Mouse (Mus musculus) lung, postnatal 25 days (tissue): ENCODE results near the gene Dmc1.

Source experiments
- DNase-seq: peaks from one replicate; pipeline ENCODE4 v3.0.0; 2022; ENCODE audit warnings: low spot score

Gene Dmc1

DNA sequence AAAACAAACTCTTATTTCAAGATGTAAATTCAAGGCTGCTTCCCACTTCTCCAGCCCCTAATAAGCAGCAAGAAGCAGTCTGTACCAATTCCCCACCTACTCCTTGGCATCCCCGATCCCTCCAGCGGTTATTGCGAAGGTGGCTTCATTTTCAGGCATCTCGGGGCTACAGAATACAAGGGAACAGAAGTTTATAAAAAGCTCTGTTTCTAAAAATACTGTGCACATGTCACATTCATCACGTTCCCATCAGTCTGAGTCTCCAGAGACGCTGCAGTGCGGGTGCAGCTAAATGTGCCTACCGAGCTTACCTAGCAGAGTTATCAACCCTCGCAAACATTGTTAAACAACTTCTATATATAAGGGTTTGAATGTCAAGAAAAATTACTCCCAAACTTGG lies 42.5 kb downstream of the Dmc1 start:
- no peak for DNase-seq

DNA sequence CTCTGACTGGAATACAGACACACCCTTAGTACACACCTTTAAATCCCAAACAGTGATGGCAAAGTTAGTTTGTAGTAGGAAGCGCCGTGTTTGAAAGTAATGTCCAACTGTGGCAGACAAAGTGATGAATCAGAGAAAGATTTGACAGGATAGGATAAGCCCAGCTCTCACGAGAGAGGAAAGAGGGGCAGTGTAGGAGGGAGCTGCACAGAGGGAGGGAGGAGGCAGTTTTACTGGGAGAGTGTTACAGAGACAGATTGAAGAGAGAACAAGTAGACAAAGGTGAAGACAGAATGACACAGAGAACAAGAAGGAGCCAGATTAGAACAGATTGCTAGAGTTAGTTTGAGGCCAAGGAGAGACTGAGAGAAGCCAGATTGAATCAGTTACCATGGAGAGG lies 45.3 kb downstream of the Dmc1 start:
- DNase-seq = no peak

DNA sequence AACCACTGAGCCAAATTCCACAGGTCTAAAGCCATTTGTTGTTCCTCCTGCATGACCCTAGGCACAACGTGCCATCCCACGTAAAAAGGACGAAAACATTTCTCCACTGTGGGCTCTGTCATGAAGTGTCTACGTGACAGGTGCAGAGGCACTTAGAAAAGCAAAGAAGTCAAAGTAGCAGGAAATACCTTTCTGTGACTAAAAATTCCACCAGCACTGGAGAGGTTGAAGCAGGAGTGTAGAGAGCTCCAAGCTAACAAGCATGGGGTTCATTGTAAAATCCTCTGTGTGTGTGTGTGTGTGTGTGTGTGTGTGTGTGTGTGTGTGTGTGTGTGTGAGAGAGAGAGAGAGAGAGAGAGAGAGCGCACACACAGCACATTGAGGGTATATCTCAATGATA lies 52.3 kb downstream of the Dmc1 start:
- DNase-seq = no peak

DNA sequence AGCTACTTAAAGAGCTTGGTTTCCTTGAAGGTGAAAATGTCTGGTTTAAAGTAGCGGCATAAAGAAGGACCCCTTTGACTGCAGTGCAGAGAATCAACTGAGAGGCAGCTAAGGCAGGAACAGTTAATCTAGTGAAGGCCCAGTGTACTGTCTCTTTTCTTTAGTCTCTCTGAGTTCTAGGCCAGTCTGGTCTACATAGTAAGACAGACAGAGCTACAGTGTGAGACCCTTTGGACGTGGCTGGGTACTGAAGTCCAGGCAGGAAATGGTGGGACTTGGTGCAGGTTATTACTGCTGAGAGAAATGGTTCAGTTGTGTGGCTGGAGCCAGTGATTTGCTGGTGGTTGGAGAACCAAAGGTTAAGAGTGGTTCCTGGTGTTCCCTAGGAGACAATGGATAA lies 56.7 kb downstream of the Dmc1 start:
- DNase-seq = no peak

- no peak for DNase-seq
These were observed 57.6 kb downstream of the Dmc1 start for GRCm38 (mm10) chr15:79547289-79547820.

DNA sequence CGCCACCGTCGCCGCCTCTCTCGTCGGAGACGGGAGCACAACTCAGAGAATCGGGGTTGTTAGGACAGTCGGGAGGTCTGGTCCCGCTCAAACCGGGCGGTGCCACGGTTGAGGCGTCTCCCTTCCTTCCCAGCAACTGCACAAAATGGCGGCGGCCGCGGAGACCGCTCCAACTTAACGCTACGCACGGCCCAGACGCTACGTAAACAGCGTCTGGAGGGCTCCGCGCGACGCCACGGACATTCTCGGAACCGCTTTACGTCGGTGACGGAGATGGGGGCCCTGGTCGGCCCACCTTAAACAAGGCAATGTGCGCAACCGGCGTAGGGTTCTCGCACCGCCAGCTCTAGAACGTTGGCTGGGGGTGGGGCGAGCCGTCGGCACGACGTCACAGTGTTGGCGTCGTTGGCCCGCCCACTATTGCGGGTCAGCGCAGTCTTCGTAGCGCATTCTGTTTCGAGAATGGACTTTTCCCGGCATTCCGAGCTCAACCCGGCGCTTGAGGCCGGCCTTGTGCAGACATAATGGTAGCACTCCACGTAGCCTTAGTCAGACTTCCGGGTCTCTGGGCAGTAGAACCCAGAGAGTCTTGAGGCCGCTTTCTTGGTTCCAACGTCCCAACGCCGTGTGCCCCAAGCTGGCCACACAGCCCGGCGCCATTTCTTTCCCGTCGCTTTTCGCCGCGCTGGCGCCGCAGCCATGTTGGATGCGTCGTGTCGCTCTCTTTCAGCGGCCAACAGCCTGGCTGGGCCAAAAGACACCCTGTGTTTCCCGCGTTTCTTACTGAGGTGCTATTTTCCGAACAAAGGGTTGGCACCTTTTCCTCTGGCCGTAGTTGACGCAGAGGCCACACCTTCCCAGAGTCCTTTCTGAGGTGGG lies 58.3 kb downstream of the Dmc1 start, which contains the start of gene Ddx17:
TSS of gene Ddx17 (minus strand) at position 332 of the 879 bp plus-strand sequence.
- DNase-seq = peak; percentile 97

DNA sequence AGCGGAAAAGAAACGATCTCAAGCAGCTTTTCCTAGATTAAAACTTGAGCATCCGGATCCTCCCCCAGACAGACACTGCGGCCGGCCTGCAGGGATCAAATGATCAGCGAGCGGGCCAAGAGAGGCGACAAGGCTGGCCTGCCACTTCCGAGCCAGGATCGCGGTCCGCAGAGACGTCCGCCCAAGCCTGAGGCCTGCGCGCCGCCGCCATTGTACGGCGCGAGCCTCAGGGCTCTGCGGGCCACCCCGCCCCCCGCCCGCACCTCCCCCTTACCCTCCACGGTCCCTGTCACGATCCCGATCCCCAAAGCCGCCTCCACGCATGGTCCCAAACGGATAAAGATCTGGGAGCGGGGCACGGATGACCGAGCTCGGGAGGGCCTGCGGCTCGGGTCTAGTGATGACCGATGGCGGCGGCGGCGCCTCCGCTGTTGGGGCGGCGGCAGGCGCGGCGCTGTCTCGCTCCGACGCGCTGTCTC lies 58.9 kb downstream of the Dmc1 start:
- DNase-seq = peak; percentile 71

GRCm38 (mm10) chr15:79545496-79545895 lies 59.4 kb downstream of the Dmc1 start:
- no peak for DNase-seq

- peak; percentile 51 for DNase-seq
These were observed 60.9 kb downstream of the Dmc1 start for GRCm38 (mm10) chr15:79543968-79544367.

- no peak for DNase-seq
These were observed 71.1 kb downstream of the Dmc1 start for GRCm38 (mm10) chr15:79533796-79534195.

GRCm38 (mm10) chr15:79529935-79530334 lies 75.0 kb downstream of the Dmc1 start:
- no peak for DNase-seq

DNA sequence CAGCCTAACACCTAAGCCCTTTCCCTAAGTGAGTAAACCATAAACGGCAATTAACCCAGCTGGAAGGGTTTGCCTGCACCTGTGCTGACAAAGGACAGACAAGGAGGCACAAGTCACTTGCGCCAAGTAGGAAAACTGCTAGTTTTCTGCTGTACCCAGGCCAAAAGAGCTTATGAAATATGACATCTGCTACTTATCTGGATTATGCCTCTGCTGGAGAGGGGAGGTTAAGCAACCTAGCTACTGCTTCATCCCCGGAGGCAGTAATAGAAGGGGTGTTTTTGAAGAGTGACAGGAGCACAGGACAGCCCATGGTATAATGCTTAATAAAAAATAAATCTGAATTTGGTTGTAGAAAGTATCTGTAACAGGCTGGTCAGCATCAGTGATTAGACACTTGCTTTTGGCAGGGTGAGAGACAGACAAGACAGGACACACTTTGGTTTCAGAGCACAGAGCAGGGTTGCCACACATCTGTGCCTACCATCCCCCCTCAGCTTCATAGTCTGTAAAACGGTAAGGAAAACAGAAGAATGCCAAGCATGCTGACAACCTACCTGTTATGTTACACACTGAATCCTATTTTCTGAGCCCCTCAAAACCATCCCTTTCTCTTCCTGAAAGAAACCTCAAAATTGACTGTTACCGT lies 76.8 kb downstream of the Dmc1 start:
- DNase-seq = peak; percentile 18

- DNase-seq = no peak
These were observed 77.7 kb downstream of the Dmc1 start for GRCm38 (mm10) chr15:79527192-79527591.

GRCm38 (mm10) chr15:79525979-79526768 lies 78.7 kb downstream of the Dmc1 start:
- peak; percentile 23 for DNase-seq

- no peak for DNase-seq
These were observed 79.3 kb downstream of the Dmc1 start for GRCm38 (mm10) chr15:79525564-79525963.

DNA sequence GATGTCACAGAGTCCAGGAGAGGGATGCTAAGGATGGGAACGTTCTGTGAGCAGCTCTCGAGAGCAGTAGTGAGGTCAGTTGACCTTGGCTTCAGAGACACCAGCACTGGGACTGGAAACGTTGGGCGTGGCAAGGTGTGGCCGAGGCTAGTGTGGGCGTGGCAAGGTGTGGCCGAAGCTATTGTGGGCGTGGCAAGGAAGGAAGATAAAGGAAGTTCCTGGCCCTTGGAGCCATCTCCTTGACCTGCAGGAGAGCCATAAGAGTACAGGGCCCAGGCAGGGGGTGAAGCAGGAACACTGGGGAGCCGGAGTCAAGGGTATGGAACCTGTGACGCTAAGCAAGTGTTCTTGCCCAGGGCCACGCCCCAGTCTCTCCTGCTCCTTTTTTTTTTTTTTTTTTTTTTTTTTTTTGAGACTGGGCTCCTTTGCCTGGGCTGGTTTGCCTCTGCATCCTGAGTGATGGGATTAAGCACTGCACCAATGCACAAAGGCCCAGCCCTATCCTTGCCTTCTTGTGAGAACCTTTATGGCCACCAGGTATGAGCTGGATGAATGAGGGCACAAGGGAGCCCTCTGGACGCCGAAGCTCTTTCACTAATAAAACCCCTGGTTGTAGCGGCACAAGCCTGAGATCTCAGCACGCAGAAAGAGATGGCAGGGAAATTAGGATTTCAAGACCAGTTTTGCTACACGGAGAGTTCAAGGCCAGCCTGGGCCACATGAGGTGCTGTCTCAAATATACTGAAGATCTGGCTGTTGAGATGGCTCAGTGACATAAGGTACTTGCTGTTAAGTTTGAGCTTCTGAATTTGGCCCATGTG lies 85.3 kb downstream of the Dmc1 start:
- DNase-seq = no peak

DNA sequence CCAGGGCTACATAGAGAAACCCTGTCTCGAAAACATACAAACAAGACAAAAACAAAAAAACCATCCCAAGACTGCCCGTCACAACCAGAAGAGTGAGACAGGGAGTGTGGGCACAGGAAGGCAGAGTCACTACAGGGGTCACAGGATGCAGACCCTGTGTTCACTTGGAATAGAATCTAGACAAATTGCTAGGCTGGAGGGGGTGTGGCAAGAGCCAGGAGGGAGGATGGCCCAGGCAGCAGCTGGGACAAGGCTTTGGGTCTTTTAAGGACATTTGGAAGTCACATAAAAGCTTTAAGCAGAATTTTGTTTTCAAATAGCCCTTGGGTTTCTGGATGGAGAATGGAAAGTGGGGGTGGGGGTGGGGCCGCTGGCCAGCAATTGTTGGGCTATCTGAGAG lies 86.3 kb downstream of the Dmc1 start:
- no peak for DNase-seq

DNA sequence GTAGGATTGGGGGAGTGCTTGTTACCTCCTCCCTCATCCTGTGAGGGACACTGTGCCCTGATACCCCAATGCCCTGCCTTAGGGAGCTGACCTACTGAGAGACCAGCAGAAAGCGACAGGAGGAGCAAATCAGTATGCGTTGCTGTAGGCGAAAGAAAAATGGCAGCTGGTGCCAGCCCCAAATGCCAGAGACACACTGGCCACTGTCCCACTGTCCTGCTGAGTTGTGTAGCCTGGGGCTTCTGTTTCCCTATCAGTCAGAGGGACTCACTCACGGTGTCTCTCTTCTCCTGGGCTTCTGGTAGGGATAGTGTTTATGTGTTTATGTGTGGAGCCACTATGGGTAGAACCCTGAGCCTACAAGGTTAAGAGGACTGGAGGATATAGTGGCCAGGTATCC lies 87.2 kb downstream of the Dmc1 start:
- DNase-seq = no peak

DNA sequence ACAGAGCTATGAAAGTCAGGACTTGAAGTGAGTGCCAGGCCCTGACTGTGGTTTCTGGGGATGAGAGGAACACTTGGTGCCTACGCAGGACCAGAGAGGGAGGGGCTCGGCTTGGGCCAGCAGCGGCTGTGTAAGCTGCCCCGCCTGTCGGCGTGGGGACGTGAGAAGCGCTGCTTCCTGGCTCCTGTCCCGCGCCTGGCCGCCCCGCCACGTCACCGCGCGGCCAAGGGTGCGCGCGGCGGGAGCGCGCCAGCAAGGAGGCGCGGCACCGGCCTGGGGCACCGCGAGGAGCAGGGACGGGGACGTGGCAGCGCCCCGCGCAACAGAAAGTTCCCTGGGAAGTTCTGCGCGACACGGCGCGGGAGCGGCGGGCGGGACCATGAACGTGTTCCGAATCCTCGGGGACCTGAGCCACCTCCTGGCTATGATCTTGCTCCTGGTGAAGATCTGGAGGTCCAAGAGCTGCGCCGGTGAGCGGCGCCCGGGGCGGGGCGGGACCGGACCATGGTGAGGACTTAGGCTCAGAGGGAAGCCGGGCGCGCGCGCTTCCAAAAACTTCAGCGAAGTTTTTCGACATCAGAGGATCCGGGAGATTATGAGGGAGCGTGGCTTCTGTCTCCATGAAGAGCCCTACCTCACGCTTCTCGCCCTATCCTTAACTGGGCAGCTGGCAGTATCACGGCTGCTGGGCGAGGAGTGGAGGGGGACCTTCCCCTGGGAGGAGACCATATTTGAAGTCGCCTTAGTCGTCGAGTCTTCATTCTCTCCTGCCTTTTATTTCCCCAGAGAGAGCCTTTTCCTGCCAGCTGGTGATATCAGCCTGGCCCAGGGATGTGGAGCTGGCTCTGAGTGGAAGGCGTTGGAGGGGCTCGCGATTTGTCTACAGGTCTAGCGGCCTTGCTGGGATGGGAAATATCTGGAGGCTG lies 88.5 kb downstream of the Dmc1 start, which contains the start of gene Kdelr3:
TSS of gene Kdelr3 (plus strand) at position 241 of the 926 bp plus-strand sequence.
- peak; percentile 76 for DNase-seq

- no peak for DNase-seq
These were observed 91.0 kb downstream of the Dmc1 start for GRCm38 (mm10) chr15:79513940-79514339.
